Mouse (Mus musculus) thymus, adult 18-20 months (tissue): ENCODE results near the gene Fam120a.

Source experiments
- DNase-seq, 2 experiments: peaks; one replicate each; pipeline ENCODE4 v3.0.0; 2022; ENCODE audit warnings: mixed read lengths in 2 of 2

Fam120a gene

DNA sequence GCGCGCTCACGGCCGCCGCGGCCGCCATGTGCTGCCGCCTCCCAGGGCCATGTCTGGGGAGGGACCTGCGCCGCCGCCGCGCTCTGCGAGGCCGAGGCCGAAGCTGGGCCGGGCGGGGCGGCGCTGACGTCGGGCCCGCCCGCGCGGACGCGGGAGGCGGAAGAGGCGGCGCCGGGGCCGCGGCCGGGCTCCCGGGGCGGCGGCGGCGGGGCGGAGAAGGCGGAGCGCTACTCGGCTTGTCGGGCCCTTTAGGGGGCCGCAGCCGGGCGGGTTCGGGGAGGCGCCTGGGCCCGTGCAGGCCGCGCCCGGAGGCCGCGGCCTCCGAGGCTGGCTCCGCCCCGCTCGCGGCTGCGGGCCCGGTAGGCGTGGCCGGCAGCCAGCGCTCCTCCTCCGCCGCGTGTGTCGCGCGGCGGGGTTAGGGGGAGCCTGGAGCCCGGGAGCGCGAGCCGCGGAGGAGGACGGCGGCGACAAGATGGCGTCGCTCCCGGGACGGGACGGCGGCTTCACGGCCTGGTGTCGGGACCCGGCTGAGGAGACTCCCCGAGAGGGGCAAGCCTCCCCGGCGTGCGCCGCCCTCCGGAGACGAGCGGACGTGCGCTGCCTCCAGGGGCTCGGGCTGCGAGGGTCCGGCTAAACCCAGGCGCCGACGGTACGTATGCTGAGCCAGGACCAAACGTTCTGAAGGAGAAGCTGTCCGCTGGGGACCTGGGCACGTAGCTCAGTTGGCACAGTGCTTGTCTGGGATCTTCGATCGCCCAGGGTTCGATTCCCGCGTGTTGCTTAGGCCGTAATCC, at the start of gene Fam120a:
Gene Fam120a, minus strand, starts transcription at position 62 of the 794 bp plus-strand sequence.
- DNase-seq: peak; percentile 74 to 80

DNA sequence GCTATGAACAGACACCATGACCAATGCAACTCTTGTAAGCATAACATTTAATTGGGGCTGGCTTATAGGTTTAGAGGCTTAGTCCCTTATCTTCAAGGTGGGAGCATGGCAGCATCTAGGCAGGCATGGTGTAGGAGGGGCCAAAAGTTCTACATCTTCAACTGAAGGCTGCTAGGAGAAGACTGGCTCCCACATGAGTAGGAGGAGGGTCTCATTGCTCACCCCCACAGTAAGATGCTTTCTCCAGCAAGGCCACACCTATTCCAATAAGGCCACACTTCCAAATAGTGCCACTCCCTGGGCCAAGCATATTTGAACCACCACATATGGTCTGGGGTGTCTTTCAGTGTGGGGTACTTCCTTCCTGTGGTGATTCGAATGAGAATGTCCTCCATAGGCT, 49.6 kb upstream of the Fam120a start:
- DNase-seq: no peak

DNA sequence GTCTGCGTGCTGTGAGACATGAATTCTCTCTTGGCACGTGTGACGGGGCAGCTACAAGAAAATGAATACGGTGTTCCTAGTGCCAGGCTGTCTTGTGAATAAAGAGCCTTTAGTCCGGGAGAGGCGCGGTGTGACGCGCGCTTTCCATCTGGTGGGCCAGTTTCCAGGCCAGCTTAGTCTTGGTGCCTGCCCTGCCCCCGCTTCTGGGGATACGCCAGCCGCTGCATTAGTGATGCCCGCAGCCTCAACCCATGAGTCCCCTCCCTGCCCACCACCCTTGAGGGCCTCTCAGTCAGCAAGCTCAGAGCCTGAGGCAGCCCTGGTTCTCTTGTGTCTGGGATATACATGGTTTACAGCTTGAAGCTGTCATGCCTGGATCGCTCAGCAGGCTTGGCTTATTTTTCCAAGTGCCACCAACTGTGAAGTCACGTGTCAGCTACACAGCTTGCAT, 48.5 kb upstream of the Fam120a start:
- DNase-seq: no peak

DNA sequence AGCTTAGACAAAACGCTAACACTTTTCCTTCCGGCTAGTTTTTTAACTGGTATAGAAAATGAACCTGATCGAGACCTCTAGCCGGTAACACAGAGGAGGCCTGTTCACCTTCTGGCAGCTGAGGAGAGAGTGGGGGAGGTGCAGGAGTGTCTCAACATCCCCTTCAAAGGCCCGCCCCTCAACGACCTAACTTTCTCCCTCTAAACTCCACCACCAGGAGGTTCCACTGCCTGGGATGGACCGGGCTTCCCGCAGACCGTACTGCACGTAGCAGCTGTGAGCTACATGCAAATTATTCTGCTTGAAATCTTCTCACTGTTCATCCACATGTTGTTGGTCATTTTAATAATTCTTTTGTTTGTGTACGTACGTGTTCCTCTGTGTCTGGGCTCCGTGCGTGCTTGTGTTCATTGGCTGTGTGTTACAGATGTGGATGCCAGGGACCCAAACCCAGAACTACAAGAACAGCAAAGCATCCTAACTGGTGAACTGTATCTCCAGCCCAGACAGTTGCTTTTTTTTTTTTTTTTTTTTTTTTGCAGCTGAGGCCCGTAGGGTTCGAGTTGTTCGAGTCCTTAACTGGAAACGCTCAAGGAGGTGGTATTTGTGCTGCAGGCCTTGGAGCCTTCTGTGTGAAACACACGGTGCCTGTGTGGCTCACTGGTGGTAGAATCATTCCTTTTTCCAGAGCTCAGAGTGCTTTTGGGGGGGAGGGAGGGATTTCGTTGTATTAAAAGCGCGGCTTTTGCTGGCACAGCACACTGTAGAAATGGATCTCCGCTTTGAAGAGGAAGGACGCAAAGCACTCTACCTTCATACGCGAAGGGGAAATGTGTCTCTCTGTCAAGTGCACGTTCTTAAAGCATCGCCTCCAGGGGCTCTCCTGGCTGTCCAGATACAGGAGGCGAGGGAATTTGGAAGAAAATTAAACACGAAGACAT, 47.8 kb upstream of the Fam120a start:
- peak; percentile 44 to 65 for DNase-seq

DNA sequence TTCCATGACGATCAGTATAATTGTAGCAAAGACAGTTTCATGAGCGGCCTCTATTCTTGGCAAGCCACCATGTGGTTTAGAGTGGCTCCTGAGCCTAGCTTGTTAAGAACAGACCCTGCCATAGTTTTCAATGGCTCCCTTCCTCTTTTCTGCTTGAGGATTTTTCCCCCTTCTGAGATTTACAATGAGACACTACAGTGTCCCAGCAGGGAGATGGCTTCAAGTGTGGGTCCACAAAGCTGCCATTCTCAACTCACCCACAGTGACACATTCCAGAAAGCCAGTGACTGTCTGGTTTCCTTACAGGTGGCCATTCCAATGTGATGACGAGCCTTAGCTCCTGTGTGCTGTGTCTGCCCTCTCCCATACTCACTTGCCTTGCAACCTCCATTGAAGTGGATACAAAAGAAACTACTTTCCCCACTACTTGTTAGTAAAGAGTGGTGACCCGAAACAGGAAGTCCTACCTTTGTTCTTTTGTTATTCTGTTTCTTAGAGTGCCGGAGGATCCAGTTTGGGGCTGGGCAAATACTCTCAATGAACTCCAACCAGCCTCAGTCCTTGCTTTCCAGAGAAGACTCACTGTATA, 45.5 kb upstream of the Fam120a start:
- DNase-seq: no peak

DNA sequence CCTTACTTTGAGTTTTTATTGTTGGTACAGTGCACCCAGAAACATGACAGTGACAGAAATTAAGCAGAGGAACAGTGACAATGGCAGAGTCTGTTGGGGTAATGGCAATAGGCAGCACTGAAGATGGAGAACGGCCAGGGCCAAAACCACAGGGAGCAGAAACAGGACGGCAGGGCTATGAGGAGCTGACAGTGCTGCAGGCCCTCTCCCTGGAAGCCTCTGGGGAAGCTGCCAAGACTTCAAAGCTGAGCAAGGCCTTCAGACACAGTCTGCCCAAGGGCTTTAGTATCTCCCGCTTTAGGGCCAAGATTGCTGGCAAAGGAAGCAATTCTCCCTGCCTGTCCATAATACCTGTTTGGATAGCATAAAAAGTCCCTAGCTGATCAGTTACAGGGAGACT, 33.9 kb upstream of the Fam120a start:
- no peak for DNase-seq

DNA sequence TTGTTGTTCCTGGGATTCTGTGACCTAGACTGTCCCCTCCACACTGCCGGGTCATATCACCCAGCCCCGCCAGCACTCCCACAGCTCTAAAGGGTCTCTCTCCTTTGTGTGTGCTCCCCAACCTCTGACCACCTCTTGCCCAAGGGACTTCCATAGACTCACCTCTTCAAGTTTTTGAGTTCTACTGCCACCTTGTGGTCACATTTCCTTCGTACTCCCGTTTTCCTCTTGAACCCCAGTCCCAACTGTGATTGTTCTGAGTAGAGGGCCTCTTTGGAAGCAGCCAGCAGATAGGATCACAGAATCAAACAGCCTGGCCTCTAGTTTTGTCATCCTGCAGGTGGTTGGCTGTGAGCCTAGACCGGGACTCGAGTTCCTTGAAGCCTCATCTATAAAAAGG, 30.8 kb upstream of the Fam120a start:
- peak in 1 of 2 experiments; percentile 50 for DNase-seq

DNA sequence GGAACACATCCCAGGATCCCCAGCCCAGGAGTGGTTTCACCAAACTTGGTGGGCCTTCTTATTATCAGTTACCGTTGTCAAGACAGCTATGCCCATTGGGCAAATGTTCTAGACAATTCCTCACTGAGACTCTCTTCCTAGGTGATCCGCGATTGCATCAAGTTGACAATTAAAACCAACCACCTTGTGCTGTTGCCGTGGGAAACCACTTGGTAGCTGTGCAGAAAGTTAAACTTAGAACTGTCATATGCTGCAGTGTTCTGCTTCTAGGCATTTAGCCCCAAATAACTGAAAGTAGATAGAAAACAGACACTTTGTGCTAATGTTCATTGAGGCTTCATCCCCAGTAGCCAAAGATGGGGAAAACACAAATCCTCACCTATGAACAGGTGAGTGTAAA, 28.9 kb upstream of the Fam120a start:
- no peak for DNase-seq

DNA sequence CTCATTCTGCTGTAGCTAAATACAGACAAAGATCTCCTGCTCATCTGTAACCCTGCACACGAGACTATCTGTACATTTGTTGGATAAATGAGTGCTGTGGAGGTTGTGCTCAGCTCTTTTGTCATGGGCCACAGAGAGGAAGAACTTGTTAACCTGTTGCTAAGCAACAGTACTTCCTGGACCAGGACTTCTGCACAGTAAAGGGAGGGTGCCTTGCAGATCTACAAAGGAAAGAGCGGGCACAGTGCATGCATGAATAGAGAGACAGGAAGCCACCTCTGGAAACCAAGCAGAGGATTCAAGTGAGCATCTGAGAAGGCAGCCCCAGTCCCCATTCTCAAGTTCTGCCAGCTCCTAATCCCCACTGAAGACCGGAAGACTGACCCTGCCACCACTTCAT, 27.1 kb upstream of the Fam120a start:
- DNase-seq: peak; percentile 33 to 70

DNA sequence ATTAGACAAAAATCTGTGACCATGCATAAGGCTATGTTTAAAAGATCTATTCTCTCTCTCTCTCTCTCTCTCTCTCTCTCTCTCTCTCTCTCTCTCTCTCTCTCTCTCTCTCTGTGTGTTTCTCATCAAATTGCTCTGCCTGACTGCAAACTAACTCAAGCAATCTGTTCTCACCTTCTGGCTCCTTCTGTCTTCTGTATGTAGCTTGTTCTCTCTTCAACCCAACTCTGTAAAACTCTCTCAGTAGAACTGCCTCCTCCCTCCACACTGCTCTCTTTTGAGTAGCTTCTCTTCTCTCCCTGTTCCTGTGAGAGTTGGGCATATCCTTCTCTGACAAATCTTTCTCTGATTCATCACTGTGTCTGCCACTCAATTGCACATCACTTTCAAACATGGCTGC, 25.1 kb upstream of the Fam120a start:
- no peak for DNase-seq

DNA sequence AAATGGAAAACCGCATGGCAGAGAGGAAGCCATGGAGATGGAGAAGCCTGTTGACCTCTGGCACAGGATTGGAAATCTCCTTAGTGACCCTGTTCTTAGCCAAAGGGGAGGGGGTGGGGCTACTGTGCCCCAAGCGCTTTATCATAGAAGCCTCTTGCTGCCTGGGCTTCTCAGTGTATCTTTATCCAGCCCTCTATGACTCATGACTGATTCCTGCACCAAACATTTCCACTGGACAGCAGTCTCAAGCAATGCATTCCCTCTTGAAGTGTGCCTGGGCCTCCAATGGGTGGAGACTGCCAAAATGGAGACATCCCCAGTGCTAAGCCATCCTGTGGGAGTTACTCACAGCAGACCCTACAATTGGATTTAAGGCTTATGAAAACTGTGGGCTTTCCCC, 22.3 kb upstream of the Fam120a start:
- no peak for DNase-seq

DNA sequence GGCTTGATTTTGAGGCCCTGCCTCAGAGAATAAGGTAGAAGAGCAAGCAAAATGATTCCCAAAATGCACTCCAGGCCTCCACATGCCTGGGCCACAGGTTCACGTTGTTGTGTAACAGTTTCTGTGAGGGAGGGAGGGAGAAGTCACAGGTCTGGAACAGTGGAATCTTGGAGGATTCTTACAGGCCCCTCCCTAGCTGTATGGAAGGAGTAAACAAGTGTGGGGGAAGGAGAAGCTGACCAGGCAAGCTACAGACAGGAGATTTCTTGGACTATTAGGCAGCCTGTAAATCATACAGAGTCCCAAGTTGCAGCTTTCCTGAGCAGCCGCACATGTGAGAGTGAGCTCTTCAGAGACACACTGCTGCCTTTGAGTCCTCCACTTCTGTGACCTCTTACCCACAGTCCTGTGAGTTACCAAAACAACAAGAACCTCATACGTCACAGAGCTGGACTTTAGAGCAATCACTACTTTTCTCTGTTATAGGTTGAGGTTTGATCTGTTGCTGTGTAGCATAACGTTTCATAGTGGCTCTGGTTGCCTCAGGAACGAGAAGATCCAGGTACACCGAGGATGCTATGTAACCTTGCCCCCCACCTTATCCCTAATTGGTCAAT, 14.8 kb upstream of the Fam120a start:
- no peak for DNase-seq

DNA sequence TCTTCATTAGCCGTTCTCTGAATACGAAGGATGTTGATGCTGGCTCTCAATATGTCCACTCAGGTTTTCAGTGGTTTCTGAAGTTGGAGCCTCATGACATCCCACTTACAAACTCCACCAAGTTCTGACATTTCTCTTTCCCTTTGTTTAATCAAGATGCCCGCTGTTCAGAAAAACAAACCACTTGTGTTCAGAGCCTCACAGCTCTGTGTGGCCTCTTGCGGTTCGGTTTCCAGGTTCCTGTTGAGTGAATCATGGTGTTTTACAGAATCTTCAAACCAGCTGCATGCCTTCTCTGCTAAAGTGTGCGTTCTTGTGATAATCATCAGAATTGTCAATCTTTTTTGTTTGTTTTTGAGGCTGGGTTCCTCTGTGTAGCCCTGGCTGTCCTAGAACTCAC, 11.3 kb upstream of the Fam120a start:
- no peak for DNase-seq

DNA sequence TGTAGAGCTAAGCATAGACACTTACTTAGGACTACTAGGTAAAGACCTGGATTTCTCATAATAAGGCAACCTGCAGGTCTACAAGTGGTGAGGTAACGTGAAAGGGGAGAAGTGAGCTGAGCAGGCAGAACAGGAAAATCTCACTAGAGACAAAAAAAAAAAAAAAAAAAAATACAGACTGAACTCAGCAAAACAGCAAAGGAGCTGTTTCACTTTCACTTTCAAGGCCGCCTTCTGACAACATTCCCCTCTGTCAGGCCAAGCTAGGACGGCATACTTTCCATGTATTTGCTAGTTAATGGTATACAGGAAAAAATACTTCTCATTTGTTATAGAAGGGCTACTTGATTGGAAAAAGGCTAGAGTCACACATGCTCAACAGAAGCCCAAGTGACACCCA, 10.0 kb upstream of the Fam120a start:
- peak in 1 of 2 experiments; percentile 31 for DNase-seq

DNA sequence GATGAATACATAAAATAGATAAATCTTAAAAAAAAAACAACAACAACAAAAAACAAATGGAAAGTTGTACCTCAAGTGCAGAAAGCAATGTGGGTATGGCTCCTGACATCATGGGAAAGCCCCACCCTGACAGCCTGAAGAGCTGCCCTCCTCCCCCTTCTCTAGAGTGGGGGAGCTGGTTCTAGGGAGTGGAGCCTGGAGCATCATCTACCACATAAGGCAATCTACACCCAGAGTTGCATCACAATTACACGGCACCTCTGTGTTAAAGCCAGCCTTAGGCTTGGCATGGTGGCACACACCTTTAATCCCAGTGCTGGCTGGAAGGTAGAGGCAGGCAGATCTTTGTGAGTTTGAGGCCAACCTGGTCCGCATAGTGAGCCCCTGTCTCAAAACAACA, 6.9 kb upstream of the Fam120a start:
- no peak for DNase-seq

DNA sequence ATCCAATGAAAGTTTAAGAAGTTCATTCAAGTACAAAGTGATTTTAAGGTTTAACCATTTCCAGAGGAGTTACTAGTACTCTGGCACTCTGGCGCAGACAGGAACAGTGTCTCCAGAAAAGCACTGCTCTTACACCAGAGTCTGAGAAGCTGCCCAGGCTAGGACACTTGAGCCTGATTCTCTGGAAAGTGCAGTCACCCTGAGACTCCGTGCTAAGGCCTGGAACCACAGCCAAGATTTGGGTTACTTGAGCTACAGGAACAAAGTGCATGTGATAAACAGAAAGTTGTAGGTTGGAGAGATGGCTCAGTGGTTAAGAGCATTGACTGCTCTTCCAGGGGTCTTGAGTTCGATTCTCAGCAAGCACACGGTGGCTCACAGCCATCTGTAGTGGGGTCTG, 6.4 kb upstream of the Fam120a start:
- DNase-seq: no peak

DNA sequence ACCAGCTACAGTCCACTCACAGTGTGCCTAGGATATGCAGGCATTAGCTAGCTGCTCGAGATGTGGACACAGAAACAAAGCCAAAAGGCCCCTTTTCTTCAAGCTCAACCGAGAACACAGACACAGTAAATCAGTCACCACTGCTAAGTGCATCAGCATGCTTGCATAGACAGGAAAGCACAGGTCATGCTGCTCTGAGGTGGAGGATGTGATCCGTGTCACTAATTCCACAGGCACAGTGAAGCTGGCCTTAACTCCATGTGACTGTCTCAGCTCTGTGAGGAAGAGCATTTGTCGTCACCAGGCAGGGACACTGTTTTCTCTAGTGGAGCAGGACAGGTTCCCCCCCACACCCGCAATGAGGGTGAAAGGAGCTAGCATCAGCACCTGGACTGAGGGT, 5.4 kb upstream of the Fam120a start:
- DNase-seq: no peak

DNA sequence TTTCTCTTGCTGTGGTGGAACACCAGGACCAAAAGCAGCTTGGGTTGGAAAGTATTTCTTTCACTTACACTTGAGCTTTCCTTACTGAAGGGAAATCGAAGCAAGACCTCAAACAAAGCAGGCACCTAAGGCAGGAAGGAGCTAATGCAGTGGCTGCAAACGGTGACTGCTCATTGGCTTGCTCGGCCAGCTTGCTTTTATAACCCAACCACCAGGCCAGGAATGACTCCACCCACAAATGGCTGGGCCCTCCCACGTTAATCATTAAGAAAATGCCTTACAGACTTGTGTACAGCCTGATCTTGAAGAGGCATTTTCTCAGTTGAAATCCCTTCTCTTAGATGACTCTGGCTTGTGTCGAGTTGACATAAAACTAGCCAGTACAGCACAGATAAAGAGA, 3.2 kb upstream of the Fam120a start:
- no peak for DNase-seq

DNA sequence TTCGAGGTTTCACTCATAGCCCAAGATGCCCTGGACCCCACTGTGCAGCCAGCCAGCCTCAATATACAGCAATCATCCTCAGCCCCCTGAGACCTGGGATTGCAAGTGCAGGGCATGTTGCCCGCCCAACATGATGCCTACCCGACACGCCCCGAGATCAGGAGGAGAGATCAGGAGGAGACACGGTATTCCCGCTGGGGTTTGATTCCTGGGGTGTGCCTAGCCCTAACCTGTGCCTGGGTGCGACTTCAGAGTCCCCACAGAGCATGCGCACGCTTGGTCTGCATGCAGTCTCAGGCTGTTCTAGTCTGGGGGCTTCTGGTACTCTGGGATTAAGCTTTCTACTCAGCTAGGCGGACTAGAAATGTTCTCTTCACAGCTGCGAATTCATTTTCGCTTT, 2.7 kb upstream of the Fam120a start:
- no peak for DNase-seq

DNA sequence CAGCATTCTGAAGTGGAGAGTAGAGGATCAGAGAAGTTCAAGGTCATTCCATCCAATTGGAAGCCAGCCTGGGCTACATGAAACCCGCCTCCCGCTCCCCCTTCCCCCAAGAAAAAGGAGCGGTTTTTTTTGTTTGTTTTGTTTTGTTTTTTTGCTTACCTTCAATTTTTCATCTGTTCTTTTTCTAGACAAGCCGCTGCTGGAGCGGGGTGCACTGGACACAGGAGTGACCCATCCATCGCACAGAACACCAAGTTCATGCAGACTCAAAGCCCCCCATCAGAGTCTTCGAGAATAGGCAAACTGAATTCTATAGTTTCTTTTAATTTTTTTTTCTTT, 902 bp upstream of the Fam120a start:
- no peak for DNase-seq

DNA sequence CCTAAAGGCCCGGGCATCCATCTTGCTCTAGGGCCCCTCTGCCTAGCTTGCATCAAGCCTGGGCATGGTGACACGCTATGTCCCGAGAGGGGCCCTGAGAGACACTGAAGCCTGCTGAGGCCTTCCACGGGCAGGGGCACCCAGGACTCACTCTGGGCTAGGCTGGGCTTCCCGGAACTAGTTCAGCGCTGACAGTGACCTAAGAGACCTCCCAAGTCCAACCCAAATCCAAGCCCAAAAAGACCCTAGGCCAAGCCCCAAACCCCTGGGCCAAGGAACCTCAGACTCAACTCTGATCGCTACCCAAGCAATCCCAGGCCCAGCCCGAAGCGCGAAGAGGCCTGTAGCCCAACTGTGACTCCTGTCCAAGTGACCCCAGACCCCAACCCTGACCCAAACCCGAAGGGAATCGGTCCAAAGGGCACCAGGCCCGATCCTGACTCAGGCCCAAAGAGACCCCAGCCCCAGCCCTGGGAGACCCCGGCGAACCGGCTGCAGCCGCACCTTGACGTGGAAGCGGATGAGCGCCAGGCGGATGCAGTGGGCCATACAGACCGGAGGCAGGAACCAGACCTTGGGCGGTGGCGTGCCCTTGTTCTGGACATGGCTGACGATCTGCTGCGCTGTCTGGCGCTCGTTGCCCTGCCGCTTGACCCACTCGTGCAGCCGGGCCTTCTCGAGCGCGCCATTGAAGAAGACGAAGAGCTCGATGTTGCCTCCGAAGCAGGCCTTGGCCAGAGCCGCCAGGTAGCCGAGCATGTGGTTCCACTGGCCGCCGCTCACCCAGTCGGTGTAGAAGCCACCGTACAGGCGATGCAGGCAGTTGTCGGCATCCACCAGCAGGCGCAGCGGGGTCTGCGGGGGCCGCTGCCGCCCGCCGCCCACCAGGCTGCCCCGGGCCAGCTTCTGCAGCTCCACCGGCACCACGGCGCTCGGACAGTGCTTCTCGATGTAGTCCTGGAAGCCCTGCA, 681 bp downstream of the Fam120a start:
- DNase-seq: peak; percentile 48 to 57
